Mouse (Mus musculus) E14TG2a.4 (cell line): ENCODE data around the gene Fthl17f.
A peak's percentile ranks its signal among the peaks of the same experiment; 100 is the strongest.
"Not testable (repeated sequence)": the region's sequence is repeated elsewhere in the genome, so short reads cannot be mapped to it uniquely, and the experiment has no call there.

ENCODE experiments used
- H3K27me3 ChIP-seq: 2 replicates; pipeline ENCODE4 v1.6.1; 2014; ENCODE audit warnings: low read length, control low read depth; ENCODE audit not compliant: insufficient read depth
- H3K36me3 ChIP-seq: 2 replicates; pipeline ENCODE4 v1.6.1; 2014; ENCODE audit warnings: low read length, control low read depth; ENCODE audit not compliant: insufficient read depth
- H3K4me1 ChIP-seq: replicated peaks from 2 replicates; pipeline ENCODE4 v1.6.1; 2014; ENCODE audit warnings: low read depth, low read length, control low read depth
- H3K4me3 ChIP-seq: replicated peaks from 2 replicates; pipeline ENCODE4 v1.5.1; 2014; ENCODE audit warnings: mild to moderate bottlenecking, low read length
- H3K9me3 ChIP-seq: 2 replicates; pipeline ENCODE4 v1.6.1; 2014; ENCODE audit warnings: low read length, control low read depth
- CTCF ChIP-seq: conservative IDR thresholded peaks from 2 replicates; pipeline ENCODE4 v1.5.1; 2014; ENCODE audit warnings: low read length
- NANOG ChIP-seq: IDR thresholded peaks from 2 replicates; pipeline ENCODE4 v1.6.1; 2014; ENCODE audit warnings: borderline replicate concordance, low read length, mixed read lengths
- POU5F1 ChIP-seq: IDR thresholded peaks from 2 replicates; pipeline ENCODE4 v1.6.1; 2014; ENCODE audit warnings: low read length, borderline replicate concordance

The Fthl17f gene

GRCm38 (mm10) chrX:9062715-9063114 lies at the start of gene Fthl17f:
Gene Fthl17f, plus strand, starts transcription at chrX:9063015.
- not testable (repeated sequence) for H3K36me3 ChIP-seq, H3K4me3 ChIP-seq, H3K27me3 ChIP-seq, H3K4me1 ChIP-seq, H3K9me3 ChIP-seq

GRCm38 (mm10) chrX:9016079-9016478 lies 46.7 kb upstream of the Fthl17f start:
- TF ChIP-seq CTCF: no peak
- TF ChIP-seq POU5F1: no peak
- TF ChIP-seq NANOG: no peak
- Histone ChIP-seq H3K9me3 (no peaks in the 10 kb centered on the region), H3K4me1 (no peaks in the 10 kb centered on the region), H3K27me3 (no peaks in the 10 kb centered on the region), H3K36me3 (no peaks in the 10 kb centered on the region), H3K4me3 (no peak overlapping the region)

GRCm38 (mm10) chrX:9019481-9019880 lies 43.3 kb upstream of the Fthl17f start:
- TF ChIP-seq POU5F1 (no peak), NANOG (no peak), CTCF (no peak)
- Histone ChIP-seq H3K4me3 (no peak overlapping the region), H3K9me3 (no peaks in the 10 kb centered on the region), H3K27me3 (no peaks in the 10 kb centered on the region), H3K4me1 (no peaks in the 10 kb centered on the region), H3K36me3 (no peaks in the 10 kb centered on the region)

GRCm38 (mm10) chrX:9033193-9033592 lies 29.6 kb upstream of the Fthl17f start, which contains the start of gene Fthl17e:
Gene Fthl17e, plus strand, starts transcription at chrX:9033493.
- not testable (repeated sequence) for H3K9me3 ChIP-seq, H3K27me3 ChIP-seq, H3K36me3 ChIP-seq, H3K4me3 ChIP-seq, H3K4me1 ChIP-seq

GRCm38 (mm10) chrX:9041611-9042010 lies 21.2 kb upstream of the Fthl17f start:
- not testable (repeated sequence) for H3K4me3 ChIP-seq, H3K27me3 ChIP-seq, H3K36me3 ChIP-seq, H3K4me1 ChIP-seq, H3K9me3 ChIP-seq

GRCm38 (mm10) chrX:9060952-9061351 lies 1.9 kb upstream of the Fthl17f start:
- H3K4me1 ChIP-seq, H3K9me3 ChIP-seq: not testable (repeated sequence)
- peak; percentile 27 for TF ChIP-seq CTCF

GRCm38 (mm10) chrX:9062101-9062500 lies 714 bp upstream of the Fthl17f start:
- H3K36me3 ChIP-seq: no peaks in the 10 kb centered on the region
- H3K27me3 ChIP-seq: no peaks in the 10 kb centered on the region
- H3K4me3 ChIP-seq: no peak overlapping the region
- TF ChIP-seq POU5F1 (no peak), NANOG (no peak), CTCF (no peak)
- H3K4me1 ChIP-seq: no peaks in the 10 kb centered on the region
- peaks cover 7% of the 10 kb centered on the region; the same call in 1 of the 2 replicates for H3K9me3 ChIP-seq

More at GRCm38 (mm10) chrX:9060952-9061351, 1.9 kb upstream of the Fthl17f start:
- H3K4me3 ChIP-seq, H3K27me3 ChIP-seq, H3K36me3 ChIP-seq: not testable (repeated sequence)

- not testable (repeated sequence) for H3K9me3 ChIP-seq, H3K4me3 ChIP-seq, H3K4me1 ChIP-seq, H3K36me3 ChIP-seq, H3K27me3 ChIP-seq
Measured at GRCm38 (mm10) chrX:9077699-9078098, 14.9 kb downstream of the Fthl17f start.

GRCm38 (mm10) chrX:9095066-9095465 lies 32.3 kb downstream of the Fthl17f start:
- H3K9me3 ChIP-seq, H3K4me1 ChIP-seq, H3K36me3 ChIP-seq, H3K27me3 ChIP-seq, H3K4me3 ChIP-seq: not testable (repeated sequence)
- peak; percentile 37; the same call in 1 of the 2 replicates for TF ChIP-seq NANOG

- Histone ChIP-seq H3K36me3 (no peaks in the 10 kb centered on the region), H3K4me3 (no peak within 1 kb of the TSS), H3K9me3 (peaks cover 15% of the 10 kb centered on the region), H3K4me1 (no peaks in the 10 kb centered on the region), H3K27me3 (no peaks in the 10 kb centered on the region)
- no peak for TF ChIP-seq POU5F1
- TF ChIP-seq NANOG: no peak
- TF ChIP-seq CTCF: no peak
Measured at GRCm38 (mm10) chrX:9104262-9104661, 41.4 kb downstream of the Fthl17f start, which contains the start of gene 4930402K13Rik. Gene 4930402K13Rik, plus strand, starts transcription at chrX:9104562.
